Mouse (Mus musculus) stomach, embryonic 16.5 days (tissue): Measurements from ENCODE around the gene Phldb2. TPM values are rescaled to one million over a fixed set of nuclear protein-coding genes. Genes with fewer than 3 reads are reported as not detected.

Source experiments
- ATAC-seq: fragments of 200-750 bp; cut with Nextera tagmentation; 2 replicates; pipeline ENCODE4 v1.8.0; 2017; ENCODE audit warnings: moderate number of reproducible peaks, moderate TSS enrichment; ENCODE audit not compliant: insufficient read depth, low FRiP score
- H3K27ac ChIP-seq: fragments of 300-500 bp; sonication (generic); 2 replicates; pipeline ENCODE4 v1.5.1; 2014; ENCODE audit warnings: low read length
- H3K27me3 ChIP-seq: fragments of 300-500 bp; sonication (generic); 2 replicates; pipeline ENCODE4 v1.6.1; 2014; ENCODE audit warnings: low read length, control low read depth, mixed read lengths; ENCODE audit not compliant: control insufficient read depth, insufficient read depth
- H3K36me3 ChIP-seq: fragments of 300-500 bp; sonication (generic); 2 replicates; pipeline ENCODE4 v1.6.1; 2014; ENCODE audit warnings: low read length; ENCODE audit not compliant: control insufficient read depth, insufficient read depth
- H3K4me1 ChIP-seq: fragments of 300-500 bp; sonication (generic); 2 replicates; pipeline ENCODE4 v1.6.1; 2014; ENCODE audit warnings: low read length, control low read depth, mixed read lengths; ENCODE audit not compliant: control insufficient read depth, insufficient read depth
- H3K4me2 ChIP-seq: fragments of 300-500 bp; sonication (generic); 2 replicates; pipeline ENCODE4 v1.6.1; 2014; ENCODE audit warnings: low read depth, low read length, mixed read lengths
- H3K4me3 ChIP-seq: fragments of 300-500 bp; sonication (generic); replicated peaks from 2 replicates; pipeline ENCODE4 v1.5.1; 2014; ENCODE audit warnings: mild to moderate bottlenecking, low read length
- H3K9ac ChIP-seq: fragments of 300-500 bp; sonication (generic); 2 replicates; pipeline ENCODE4 v1.6.1; 2014; ENCODE audit warnings: low read length
- H3K9me3 ChIP-seq: fragments of 300-500 bp; sonication (generic); replicated peaks from 2 replicates; pipeline ENCODE4 v1.6.1; 2016; ENCODE audit warnings: low read length, control low read depth; ENCODE audit not compliant: control insufficient read depth
- WGBS: fragments of 180-500 bp; shearing (Covaris S2); extraction: QIAGEN DNeasy Blood & Tissue Kit; methylation state at CpG from one replicate; pipeline ENCODE4 v1.1.7; 2014; 5-methylcytosine and 5-hydroxymethylcytosine counted together
- polyA plus RNA-seq: library from polyadenylated mRNA; unstranded; fragments of >200 nt; fragmentation: Nextera tagmentation; extraction: Ambion mirVana; gene quantifications from 2 replicates; pipeline ENCODE4 v1.2.1, GENCODE M21; 2015

Phldb2 gene
- polyA plus RNA-seq, 1 experiment from 2014 or later, result 28.3 TPM

DNA sequence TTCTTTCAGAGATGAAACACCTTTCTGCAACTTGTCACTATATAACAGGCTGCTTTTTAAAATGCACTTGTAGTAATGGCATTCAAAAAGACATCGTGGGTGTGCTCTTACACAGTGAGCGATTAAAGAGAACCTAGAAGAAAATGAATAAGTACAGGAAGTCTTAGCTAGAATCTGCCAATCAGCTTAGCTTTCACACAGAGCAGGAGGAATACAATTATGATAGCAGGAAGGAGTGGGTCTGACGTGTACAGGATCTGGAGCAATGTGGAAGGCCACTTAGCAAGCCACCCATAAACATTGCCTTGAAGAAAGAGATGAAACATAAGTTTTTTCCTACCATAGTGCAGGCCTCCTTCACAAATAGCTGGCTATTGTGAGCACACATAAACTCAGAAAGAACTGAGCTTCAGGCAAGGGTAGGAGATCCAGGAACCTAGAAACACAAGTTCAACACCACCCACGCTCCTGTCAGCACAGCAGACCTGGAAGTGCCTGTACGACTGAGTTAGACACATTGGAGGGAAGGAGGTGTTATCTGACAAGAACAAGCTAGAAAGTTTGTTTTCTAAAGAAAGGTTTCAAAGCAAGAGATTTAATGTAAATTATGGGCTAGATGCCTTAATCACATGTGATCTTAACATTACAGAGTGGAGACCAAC, 238.8 kb downstream of the Phldb2 start:
- Histone ChIP-seq H3K4me1 (no peaks in the 10 kb centered on the region), H3K9me3 (no peaks in the 10 kb centered on the region), H3K4me3 (no peak overlapping the region), H3K27ac (no peak overlapping the region), H3K9ac (no peak overlapping the region), H3K4me2 (no peak overlapping the region), H3K36me3 (no peaks in the 10 kb centered on the region), H3K27me3 (no peaks in the 10 kb centered on the region)
- 75% methylated on average over 5 of the region's 5 CpGs for WGBS
- no peak for ATAC-seq

DNA sequence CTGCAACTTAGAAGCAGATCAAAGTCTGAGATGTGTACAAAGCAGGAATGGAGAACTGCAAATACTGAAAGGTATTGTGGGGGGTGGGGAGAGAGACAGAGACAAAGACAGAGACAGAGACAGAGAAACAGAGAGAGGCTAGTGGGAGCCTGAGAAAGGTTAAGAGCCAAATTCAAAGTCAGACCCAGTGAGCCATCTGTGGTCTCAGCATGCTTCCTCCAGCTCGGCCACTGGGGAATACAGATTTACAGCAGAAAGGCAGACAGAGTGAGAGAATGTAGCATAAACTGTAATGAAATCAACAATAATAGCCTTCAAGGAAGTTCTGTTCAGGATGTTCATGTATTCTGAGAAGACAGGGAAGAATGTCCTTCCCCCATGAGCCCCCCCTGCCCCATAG, 239.5 kb downstream of the Phldb2 start:
- Histone ChIP-seq H3K27ac (no peak overlapping the region), H3K9ac (no peak overlapping the region), H3K27me3 (no peaks in the 10 kb centered on the region), H3K36me3 (no peaks in the 10 kb centered on the region), H3K4me3 (no peak overlapping the region), H3K4me2 (no peak overlapping the region), H3K9me3 (no peaks in the 10 kb centered on the region), H3K4me1 (no peaks in the 10 kb centered on the region)
- ATAC-seq, result no peak
- WGBS, result 73% methylated on average over 1 of the region's 1 CpGs

DNA sequence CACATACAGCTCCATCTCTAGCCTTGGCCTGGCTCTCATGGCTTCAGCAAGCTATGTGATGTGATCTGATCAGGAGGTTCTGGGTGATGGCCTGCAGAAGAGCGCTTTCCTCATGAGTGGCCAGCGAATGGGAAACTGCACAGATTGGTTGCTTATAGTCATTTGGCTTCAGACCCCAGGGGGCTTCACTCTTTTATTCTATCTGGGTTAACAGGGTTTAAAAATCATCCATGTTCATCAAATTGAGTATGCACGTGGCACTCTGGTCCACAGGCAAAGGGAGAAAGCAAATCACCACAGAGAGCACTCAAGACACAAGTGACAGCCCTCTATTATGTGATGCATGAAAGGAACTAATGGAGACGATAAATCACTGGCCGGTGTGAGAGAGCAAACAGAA, 240.1 kb downstream of the Phldb2 start:
- Histone ChIP-seq H3K36me3 (no peaks in the 10 kb centered on the region), H3K27ac (no peak overlapping the region), H3K4me1 (no peaks in the 10 kb centered on the region), H3K9me3 (no peaks in the 10 kb centered on the region), H3K4me3 (no peak overlapping the region), H3K4me2 (no peak overlapping the region), H3K27me3 (no peaks in the 10 kb centered on the region), H3K9ac (no peak overlapping the region)
- 82% methylated on average over 5 of the region's 5 CpGs for WGBS
- ATAC-seq, result no peak

DNA sequence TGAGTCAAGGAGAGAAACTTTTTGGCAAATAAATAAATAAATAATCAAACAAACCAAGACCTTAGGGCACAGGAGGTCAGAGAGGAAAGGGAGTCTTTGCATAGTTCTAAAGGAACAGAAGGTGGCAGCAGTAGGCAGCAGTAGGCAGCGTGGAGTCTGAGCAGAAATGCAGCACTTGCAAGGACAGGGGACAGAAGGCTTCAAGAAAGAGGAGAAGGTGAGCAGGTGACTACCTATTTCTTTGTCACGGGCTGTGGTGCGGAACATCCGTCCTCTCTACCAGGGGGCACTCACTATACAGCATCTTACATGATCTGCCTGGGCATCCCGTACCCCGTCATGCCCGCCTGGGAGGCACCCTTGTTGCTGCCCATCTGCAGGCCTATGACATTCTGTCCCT, 242.1 kb downstream of the Phldb2 start:
- Histone ChIP-seq H3K27me3 (no peaks in the 10 kb centered on the region), H3K4me2 (no peak overlapping the region), H3K4me1 (no peaks in the 10 kb centered on the region), H3K27ac (no peak overlapping the region), H3K9ac (no peak overlapping the region), H3K4me3 (no peak overlapping the region), H3K9me3 (no peaks in the 10 kb centered on the region), H3K36me3 (no peaks in the 10 kb centered on the region)
- 70% methylated on average over 7 of the region's 7 CpGs for WGBS
- no peak for ATAC-seq

DNA sequence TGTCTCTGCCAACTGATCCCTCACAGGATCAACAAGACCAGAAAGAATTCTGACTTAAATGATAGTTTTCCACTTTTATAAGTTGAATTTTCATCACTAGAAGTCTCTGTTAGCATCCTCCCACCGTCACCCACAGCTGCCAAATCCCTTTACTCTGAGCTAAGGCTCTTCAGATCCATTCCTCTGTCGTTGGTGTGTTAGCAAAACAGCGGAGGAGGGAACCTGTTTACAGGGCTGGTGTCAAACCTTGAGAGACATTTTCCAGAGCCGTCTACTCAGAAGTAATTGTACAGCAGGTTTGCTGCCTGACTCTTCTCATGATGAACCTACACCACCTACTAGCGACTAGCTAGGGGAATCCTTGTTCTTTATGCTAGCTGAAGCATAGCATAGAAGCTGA, 254.1 kb downstream of the Phldb2 start:
- Histone ChIP-seq H3K4me1 (no peaks in the 10 kb centered on the region), H3K4me2 (no peak overlapping the region), H3K27ac (no peak overlapping the region), H3K4me3 (no peak overlapping the region), H3K36me3 (no peaks in the 10 kb centered on the region), H3K27me3 (no peaks in the 10 kb centered on the region), H3K9me3 (no peaks in the 10 kb centered on the region), H3K9ac (no peak overlapping the region)
- ATAC-seq, result no peak
- WGBS, result 45% methylated on average over 5 of the region's 5 CpGs

DNA sequence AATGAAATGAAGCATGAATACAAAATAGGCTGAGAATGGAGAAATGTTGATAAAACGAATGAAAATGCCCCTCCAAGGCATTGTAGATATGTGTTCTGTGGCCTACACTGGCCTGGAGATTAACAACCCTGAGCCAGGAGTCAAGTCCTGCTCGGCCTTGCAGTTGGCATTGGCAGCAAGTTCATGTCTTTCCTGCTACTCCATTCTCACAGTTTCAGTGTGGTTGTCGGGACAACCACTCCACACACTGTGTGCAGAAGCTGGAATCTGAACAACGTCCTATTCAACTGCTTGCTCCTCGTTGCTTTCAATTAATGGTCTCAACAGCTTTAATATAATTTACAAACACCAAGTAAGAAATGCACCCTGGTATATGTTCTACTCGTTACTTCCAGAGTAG, 255.4 kb downstream of the Phldb2 start:
- Histone ChIP-seq H3K9me3 (no peaks in the 10 kb centered on the region), H3K4me2 (no peak overlapping the region), H3K27me3 (no peaks in the 10 kb centered on the region), H3K4me3 (no peak overlapping the region), H3K36me3 (no peaks in the 10 kb centered on the region), H3K9ac (no peak overlapping the region), H3K27ac (no peak overlapping the region), H3K4me1 (no peaks in the 10 kb centered on the region)
- WGBS, result 75% methylated on average over 6 of the region's 6 CpGs
- ATAC-seq, result no peak

Other genes with a start within 250 kb of the Phldb2 start
- gene Tagln3, start 229.0 kb downstream of the Phldb2 start, polyA plus RNA-seq, result 20.3 and 21.6 TPM in 2 replicates
- 25.6 and 26.7 TPM in 2 replicates for gene Abhd10, start 210.6 kb downstream of the Phldb2 start, polyA plus RNA-seq
- 1.7 and 2.2 TPM in 2 replicates for gene Plcxd2, start 56.6 kb upstream of the Phldb2 start, polyA plus RNA-seq
- 0.09 and 0.24 TPM in 2 replicates for gene Cd96, start 166.7 kb upstream of the Phldb2 start, polyA plus RNA-seq
- gene Gm4737, start 201.5 kb upstream of the Phldb2 start, polyA plus RNA-seq, result 2.3 and 7.4 TPM in 2 replicates